Mouse (Mus musculus) mouse trophoblast stem cell (cell line): ENCODE measurements around the gene Erf.

Source experiments
- in situ Hi-C, 2 experiments: fragments of 300-500 bp; cut with MseI, MboI; formaldehyde crosslinking; loops; 2 replicates in 1 of 2; 3 replicates in 1 of 2; pipeline ENCODE4 v1.15.1; 2025

Erf gene

DNA sequence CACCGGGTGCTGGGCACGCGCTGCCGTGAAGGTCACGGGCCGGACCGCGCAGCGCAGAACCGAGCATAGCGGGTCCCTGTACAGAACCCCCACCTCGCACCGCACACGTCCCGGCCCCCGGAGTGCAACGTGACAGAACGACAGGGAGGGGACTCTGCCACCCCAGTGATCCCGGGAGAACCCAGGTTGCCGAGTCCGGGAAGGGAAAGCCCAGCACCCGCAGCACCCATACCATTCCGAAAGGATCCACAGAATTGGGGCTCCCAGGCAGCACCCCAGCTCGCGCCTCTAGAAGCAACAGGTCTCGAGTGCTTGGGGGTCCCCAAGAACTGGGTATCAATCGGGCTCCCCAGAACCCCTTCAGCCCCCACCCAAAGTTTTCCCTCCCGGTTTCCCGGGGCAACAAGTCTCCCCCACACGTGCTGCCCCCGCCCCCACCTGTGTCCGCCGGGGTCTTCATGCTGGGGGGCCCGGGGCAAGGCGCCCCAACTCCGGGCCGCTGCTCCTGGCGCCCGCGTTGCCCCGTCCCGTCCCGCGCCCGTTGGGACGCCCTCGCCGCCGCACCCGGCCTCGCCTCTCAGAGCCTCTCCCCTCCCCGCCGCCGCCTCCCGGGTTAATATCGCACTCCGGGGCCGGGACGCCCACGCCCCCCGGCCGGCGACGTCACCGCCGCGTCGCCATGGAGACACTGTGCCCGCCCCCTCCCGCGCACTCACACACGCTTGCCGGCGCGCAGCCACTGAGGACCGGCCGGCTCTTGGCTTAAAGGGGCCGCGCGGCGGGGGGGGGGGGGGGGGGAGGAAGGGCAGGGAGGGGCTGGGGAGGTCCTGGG, at the start of gene Erf:
TSS of gene Erf (minus strand) at position 621 of the 832 bp plus-strand sequence.
- in situ Hi-C loops: no loop called here

DNA sequence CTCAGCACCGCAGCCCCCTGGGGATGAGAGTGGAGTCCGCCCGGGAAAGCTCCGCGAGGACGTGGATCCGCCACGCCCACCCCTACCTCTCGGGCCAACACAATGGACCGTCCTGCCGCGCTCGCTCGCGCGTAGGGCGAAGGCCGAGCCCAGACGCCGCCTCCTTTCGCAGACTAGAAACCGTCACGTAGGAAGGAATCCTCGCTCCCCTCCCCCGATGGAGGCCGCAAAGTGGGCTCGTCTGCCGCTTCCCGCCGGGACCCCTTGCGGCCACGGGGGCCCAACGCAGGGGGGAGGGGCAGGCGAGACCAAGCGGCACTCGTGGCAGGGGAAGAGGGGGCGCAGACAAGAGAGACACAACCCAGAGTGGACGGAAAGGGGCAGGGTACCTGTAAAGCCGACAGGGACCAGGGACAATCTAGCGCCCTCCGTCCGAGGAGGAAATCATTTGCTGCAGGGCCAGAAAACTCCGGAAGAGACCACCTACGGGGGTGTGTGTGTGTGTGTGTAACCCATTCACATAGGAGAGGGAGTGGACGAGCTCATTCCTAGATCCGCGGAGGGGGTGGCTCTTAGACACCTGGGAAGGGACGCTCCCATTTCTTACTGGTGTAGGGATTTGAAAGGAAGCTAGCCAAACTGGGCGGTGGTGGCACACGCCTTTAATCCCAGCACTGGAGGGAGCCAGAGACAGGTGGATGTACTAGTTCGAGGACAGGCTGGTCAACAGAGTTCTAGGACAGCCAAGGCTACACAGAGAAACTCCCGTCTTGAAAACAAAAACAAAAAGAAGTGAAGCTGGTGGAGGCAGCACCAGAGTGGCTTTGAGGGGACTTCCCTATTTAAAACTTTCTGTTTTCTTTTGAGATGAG, 47.1 kb upstream of the Erf start, which contains the start of gene Pafah1b3:
TSS of gene Pafah1b3 (minus strand) at position 533 of the 872 bp plus-strand sequence.
- in situ Hi-C loops: no loop called here

DNA sequence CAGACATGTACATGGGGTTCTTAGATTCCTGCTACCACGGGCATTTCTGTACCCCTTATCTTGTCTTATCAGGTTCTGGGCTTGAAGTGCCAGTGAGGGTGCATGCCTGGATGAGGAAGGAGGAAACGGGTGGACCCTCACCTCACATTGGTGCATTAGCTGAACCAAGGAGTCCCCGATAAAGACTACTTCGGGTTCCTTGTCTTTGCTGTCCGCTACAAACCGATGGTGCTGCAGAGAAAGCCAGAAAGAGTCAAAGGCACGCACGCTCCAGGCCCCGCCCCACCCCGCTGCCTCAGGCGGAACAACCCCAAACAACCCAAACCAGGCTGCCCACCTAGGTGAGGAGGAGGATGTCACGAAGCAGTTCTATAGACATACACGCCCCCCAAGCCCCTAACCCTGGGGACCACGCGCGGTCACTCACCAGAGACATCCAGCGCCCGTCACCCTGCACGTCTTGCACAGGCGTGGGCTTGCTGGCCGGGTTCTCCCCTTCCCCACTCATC, 46.4 kb upstream of the Erf start:
- in situ Hi-C loops: no loop called here

DNA sequence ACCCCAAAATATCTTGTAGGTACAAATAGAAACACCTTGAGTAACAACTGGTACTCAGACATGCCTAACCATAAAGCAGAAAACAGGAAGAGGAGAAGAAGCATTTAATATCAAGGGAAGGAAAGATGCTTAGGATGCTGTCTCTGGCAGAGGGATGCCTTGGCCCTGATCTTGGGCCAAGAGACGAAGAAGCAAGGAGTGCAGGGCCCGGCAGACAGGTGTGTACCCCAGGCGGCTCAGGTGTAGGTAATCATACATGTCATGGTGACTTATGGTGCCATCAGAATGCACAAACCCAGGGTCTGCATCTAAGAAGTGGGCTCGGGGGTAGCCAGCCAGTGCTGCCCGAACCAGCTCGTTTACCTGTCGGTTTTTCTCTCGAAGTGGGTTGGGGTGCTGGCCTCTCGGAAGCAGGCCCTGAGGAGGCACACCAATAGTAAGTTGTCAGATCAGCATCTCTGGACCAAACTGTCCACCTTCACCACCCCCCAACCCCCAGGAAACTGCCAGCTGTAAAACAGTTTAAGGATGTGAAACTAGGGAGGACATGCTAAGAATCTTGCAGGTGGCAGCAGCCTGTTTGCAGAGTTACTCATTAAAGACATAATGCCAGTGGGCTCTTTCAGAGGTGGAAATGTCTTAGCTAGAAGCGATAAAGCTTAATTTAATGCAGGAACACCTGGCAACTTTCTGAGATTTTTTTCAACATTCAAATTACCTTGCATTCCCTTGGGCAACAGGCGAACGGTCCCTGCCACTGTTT, 44.6 kb upstream of the Erf start:
- in situ Hi-C loops: no loop called here

DNA sequence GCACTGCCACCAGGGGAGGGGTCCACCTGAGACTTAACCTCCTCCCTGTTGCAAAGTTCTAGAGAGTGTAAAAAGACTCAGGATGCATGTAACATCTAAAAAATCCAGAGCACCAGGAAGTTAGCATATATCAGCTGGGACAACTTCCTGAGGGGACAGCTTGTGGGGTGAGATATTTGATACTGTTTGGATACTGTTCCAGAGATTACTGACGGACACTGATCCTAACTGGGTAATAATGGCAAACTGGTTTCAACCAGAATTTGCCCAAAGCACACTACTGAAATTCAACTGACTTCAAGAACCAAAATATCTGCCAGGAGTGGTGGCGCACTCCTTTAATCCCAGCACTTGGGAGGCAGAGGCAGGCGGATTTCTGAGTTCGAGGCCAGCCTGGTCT, 43.9 kb upstream of the Erf start:
- in situ Hi-C loops: no loop called here

DNA sequence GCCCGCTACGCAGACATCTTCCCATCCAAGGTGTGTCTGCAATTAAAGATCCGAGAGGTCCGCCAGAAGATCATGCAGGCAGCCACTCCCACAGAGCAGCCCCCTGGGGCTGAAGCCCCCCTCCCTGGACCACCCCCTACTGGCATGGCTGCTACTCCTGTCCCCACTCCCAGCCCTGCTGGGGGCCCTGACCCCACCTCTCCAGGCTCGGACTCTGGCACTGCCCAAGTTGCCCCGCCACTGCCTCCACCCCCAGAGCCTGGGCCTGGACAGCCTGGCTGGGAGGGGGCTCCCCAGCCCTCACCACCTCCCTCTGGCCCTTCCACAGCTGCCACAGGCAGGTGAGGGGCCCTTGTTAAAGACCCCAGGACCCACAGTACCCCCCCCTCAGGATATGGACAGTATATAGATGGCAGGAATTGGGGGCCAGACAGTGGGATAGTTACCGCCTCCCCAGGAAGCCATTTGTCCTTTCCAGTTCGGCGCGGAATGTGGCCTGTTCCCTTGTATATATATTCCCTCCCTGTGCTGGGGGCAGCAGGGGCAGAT, 42.7 kb upstream of the Erf start:
- in situ Hi-C loops: no loop called here

DNA sequence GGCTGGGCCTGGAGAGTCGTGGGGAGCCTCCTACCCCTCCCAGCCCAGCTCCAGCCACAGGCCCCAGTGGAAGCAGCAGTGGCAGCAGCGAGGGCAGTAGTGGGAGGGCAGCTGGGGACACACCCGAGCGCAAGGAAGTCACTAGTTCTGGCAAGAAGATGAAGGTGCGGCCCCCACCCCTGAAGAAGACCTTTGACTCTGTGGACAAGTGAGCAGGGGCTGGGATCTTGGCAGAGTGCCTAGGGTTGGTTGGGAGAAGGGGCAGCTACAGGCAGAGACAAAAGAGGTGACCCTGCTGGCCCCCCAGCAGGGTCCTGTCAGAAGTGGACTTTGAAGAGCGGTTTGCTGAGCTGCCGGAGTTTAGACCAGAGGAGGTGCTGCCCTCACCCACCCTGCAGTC, 41.5 kb upstream of the Erf start:
- in situ Hi-C loops: no loop called here

DNA sequence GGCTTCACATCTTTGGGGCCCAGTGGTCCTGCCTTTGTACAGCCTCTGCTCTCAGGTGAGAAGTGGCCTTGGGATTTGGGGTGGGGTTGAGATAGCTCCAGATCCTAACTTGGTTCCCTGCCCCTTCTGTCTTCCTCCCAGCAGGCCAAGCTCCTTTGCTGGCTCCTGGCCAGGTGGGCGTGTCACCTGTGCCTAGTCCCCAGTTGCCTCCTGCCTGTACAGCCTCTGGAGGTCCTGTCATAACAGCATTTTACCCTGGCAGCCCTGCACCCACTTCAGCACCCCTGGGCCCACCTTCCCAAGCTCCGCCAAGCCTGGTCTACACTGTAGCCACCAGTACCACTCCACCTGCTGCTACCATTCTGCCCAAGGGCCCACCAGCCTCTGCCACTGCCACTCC, 40.4 kb upstream of the Erf start:
- in situ Hi-C loops: no loop called here

DNA sequence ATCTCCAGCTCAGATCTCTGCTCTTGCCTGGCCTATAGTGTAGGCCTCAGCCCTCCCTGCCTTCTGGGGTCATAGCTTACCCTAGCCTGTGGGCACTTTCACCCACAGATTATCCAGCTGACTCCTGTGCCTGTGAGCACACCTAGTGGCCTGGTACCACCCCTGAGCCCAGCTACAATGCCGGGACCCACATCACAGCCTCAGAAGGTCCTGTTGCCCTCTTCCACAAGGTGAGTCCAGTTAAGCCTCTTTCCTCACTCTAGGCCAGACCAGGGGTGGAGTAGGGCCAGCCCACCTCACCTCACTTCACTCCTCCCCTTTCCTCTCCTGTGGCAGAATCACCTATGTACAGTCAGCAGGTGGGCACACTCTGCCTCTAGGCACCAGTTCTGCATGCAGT, 39.9 kb upstream of the Erf start:
- in situ Hi-C loops: no loop called here

DNA sequence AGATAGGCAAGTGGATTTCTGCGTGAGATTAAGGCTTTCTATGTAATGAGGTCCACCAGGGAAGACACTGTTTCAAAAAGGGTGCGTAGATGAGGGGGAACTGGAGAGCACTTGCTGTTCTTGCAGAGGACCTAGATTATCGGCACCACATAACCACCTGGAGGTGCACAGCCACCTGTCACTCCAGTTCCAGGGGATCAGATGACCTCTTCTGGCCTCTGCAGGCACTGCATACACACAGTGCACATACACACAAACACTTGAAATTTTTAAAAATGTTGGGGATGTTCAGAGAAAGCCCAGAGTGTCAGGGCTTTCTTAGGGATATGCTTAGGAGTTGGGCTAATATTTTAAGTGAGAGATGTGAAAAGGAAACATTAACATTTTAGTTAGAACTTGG, 39.4 kb upstream of the Erf start:
- in situ Hi-C loops: no loop called here

DNA sequence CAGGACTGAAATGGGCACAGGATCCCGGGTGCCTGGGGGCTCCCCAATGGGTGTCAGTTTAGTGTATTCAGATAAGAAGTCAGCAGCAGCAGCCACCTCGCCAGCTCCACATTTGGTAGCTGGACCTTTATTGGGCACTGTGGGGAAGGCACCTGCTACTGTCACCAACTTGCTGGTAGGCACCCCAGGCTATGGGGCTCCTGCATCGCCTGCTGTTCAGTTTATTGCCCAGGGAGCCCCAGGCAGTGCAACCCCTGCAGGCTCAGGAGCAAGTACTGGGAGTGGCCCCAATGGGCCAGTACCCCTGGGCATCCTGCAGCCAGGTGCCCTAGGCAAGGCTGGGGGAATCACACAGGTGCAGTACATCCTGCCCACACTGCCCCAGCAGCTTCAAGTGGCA, 38.2 kb upstream of the Erf start:
- in situ Hi-C loops: no loop called here

DNA sequence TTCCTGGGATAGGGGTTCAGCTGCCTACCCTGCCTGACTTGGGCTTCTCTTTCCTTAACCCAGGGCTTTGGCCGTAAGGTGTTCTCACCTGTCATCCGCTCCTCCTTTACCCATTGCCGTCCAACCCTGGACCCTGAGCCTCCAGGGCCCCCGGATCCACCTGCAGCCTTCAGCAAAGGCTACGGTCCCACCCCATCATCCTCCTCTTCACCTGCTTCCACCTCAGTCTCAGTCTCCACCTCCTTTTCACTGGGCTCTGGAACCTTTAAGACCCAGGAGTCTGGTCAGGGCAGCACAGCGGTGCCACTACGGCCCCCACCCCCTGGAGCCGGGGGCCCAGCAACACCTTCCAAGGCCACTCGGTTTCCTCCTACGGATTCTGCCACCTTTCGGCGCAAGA, 37.5 kb upstream of the Erf start:
- in situ Hi-C loops: no loop called here

DNA sequence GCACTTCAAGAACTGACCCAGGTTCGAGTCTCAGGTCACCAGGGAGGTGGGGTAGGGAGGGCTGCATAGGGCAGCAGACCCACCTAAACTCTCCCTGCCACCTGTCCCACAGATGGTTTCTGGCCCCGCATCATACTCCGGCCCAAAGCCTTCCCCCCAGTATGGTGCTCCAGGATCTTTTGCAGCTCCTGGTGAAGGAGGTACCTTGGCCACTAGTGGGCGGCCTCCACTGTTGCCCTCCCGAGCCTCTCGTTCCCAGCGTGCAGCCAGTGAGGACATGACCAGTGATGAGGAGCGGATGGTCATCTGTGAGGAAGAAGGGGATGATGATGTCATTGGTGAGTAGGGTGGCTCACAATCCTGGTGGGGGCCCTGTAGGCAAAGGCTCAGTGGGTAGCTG, 36.4 kb upstream of the Erf start:
- in situ Hi-C loops: no loop called here

DNA sequence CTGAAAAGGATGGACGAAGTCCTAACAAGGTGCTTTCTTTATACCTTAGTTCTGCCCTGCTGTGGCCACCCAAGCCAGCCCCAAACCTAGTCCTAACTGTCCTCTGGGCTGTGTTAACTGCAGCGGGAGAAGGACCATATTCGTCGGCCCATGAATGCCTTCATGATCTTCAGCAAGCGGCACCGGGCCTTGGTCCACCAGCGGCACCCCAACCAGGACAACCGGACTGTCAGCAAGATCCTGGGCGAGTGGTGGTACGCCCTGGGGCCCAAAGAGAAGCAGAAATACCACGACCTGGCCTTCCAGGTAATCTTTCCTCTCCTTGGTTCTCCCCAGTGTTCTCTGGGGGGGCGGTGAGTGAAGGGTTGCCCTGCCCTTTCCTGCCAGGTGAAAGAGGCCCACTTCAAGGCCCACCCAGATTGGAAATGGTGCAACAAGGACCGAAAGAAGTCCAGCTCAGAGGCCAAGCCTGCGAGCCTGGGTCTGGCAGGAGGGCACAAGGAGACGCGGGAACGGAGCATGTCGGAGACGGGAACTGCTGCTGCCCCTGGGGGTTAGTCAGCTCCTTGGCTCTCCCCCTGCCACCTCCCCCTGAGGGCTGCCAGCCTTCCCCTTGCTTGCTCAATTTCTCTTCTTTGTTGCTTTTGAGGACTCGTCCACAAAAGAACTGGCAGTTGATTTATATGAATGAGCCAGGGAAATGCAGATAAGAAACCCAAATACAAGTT, 35.1 kb upstream of the Erf start:
- in situ Hi-C loops: no loop called here

DNA sequence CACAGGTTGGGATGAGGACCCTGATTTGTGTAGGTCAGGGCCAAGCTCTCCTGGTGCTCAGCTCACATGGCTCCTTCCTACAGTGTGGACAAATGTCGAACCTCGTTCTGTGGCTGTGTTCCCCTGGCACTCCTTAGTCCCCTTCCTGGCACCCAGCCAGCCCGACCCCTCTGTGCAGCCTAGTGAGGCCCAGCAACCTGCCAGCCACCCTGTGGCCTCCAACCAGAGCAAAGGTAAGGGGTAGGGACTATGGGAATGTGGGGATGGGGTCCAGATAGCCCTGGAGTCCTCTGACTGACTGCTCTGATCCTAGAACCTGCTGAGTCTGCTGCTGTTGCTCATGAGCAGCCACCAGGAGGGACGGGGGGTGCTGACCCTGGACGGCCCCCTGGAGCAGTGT, 34.2 kb upstream of the Erf start:
- in situ Hi-C loops: no loop called here

DNA sequence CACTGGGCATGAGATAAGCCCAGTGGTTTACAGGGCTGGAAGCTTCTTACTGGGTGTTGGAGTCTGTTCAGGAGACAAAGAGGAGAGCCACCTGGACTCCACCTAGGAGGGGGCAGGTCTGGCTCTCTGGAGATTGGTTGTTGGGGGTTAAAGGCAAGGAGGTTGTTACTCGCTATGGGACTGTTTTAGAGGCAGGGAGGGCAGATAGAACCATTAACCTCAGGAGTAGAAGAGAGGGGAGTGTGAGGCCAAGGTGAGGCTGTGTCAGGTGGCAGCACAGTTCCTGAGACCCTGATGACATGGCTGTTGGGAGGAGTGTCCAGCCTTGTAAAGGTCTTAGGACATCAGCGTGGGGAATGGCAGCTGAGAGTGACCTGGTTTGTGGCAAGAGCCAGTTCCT, 33.6 kb upstream of the Erf start:
- in situ Hi-C loops: no loop called here

DNA sequence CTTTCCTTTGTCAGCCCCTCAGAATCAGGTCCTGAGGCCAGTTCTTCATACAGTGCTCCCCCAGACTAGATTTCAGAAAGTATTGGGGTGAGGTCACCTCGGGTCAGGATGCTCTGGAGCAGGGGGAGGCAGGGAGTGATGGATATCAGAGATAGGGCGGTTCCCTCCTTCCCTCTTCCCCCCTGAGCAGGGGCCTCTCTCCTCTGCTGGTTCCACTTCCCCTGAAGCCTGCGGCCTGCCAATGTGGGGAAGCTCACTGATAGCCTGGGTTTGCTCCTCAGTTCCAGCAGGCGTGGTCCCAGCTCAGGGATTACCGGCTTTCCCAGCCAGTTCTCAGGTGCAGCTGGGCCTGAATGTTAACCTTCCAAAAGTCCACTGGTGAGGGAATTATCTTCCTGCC, 33.1 kb upstream of the Erf start:
- in situ Hi-C loops: no loop called here

DNA sequence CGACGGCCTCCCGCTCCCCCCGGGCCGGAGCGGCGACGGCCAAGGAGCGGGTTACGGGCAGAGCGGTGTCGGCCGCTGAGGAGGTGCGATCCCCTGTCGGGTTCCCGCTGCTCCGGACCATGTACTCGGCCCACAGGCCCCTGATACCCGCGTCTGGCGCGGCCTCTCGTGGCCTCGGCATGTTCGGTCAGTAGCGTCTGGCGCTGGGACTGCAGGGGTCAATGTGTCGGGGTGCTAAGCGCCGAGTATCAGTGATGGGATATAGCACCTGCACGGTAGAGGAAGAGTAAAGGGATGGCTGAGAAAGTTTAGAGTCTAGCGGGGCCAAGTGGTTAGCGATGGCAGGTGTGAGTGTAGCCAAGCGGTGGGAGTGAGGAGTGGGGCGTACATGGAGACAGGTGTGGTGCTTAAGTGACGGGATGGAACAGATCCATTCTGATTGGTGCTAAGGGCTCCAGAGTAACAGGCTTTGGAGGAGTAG, 32.2 kb upstream of the Erf start:
- in situ Hi-C loops: no loop called here

DNA sequence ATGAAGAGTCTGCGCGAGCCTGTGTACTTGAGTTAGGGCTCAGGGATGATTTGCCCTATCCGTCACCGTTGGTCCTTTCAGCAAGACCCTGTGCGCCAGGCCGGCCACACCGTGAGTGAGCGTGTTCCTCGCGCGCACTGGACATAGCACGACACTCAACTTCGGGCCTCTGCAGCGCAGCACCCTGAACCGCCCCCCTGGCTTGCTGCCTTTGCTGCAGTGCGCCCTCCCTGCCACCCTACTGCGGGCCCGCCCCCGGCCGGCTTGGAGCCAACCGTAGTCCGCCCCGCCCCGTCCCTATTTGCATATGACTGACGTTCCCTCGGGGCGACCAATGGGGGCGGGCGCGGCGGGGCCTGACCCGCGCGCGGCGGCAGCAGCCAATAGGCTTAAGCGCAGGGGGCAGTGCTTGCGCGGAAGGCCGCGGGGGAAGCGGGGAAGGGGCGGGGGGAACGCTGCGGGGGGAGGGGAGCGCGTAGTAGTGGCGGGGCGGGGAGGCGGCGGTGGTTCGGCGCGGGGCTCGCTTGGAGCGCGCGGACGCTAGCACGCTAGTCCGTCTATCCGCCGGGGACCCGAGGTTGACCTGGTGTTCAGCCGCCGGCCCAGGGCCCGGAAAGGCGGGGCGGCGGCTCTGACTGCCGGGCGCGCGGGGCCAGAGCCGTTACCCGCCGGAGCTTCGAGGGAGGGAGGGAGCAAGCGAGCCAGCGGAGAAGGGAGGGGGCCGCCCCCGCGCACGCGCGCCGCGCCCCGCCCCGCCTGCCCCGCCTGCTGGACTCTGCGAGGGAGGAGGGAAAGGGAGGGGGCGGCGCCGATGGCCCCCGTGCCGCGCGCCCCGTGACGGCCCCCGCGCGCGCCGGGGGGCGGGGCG, 31.4 kb upstream of the Erf start:
- in situ Hi-C loops: no loop called here
